Mouse (Mus musculus): ENCODE results near the gene Neil3.

DNA sequence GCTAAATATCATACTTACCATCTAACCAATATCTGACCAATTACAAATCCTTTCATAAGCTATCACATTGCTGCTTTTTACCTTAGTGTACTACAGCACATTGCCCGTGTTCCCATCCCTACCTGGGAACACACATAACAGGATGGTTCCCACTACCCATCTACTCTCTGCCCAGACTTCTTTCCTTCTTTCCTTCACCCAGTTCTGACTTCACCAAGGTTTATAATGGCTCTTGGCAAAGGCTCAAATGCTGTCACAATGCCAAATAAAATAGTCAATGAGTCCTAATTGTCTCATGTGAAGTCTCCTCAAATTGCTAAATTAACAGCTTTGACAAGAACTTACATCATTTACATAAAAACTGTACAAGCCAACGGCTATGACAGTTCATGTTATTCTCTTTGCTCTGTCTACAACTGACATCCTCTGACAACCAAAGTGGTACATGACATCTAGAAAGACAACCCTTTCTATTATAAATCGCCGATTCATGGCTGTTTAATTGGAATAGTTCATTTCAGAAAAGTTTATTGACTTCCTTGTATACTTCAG, 9.9 kb downstream of the Neil3 start:
- TF ChIP-seq CTCF (conservative IDR thresholded peaks at IDR 0.05; ENCODE audit: insufficient read depth, insufficient read length, low read depth, low read length) (no peak), POLR2A (IDR thresholded peaks at IDR 0.05; ENCODE audit: low read depth, low read length) (no peak)
